Mouse (Mus musculus) induced T-regulatory cell, adult 2 months (primary cell): ENCODE measurements at regions not wholly inside any gene's neighbourhood (a gene's known extent, or its start where the extent isn't known, plus 50 kb on each side); places are given as distances from the start of the nearest gene placed in this dataset.

Source experiments
- DNase-seq: peaks from one replicate; pipeline ENCODE4 v3.0.0-alpha.2; 2012; ENCODE audit warnings: low read depth

DNA sequence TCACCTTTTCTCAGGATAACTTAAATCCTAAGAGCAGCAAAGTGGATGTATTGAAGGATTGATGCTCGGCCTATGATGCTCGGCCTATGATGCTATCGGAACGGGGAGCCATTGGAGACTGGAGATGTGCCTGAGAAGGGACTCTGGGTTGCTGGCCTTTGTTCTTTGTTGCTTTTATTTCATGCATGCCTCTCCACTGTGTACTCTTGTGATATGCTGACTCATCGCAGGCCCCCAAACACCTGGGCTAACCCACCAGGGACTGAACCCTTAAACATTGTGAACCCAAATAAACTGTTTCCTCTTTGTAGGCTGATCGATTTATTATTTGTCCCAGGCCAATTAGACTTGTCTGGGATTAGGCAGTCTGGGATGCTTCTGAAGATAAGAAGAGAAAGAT, 61.9 kb downstream of the Pdcl3 start:
- no peak for DNase-seq

GRCm38 (mm10) chr1:39057304-39057703, 71.9 kb downstream of the Pdcl3 start:
- DNase-seq, result no peak

DNA sequence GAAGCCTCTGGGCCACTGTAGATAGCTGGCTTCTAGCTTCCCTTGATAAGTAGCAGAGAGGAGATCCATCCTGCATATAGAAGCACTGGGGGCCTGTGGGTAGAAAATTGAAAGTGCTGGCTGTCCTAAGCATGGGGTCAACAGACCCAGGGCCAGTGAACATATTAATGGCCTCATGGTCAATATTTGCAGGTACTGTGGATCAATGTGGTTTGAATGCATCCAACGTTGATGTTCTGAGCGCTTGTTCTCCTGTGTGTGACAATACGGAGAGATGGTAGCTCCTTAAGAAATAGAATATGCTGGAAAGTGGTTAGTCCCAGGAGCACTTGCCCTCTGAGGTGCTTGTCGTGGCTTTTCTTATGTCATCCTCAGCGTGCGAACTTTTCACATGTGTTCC, 77.1 kb downstream of the Pdcl3 start:
- no peak for DNase-seq

DNA sequence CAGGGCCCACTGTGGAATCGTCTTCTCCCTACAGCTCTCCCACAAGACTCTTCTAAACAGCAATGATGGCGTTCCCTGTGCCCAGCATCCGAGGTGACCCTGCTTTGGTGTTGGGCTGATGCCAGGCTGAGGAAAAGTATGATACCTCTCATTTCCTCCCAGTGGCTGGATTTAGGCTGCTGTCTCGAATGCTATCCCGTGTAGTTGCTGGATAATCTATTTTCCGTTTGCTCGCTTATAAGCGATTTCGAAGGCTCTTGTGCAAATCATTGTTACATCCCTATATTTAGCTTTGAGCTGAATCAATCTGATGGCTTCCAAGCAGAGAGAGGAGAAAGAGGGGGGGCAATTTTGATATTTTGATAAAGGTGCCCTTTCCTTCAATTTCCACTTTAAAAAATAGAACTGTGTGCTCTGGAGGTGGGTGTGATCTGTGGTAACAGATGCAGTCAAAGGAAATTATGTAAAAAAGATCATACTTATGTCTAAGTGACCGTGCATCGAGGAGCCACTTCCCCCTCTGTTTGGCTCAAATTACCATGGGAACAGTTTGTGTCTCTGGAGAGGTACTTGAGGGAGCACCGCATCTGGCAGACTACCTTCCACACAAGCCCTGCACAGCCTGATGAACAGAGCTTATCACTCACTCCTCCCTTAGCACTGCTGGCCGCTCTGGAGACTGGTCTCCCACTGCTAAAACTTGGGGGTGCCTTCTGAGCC, 78.4 kb downstream of the Pdcl3 start:
- DNase-seq, result no peak

GRCm38 (mm10) chr1:39064781-39065180, 79.4 kb downstream of the Pdcl3 start:
- DNase-seq, result no peak

- no peak for DNase-seq
These were observed 82.5 kb downstream of the Pdcl3 start for GRCm38 (mm10) chr1:39067901-39068300.

DNA sequence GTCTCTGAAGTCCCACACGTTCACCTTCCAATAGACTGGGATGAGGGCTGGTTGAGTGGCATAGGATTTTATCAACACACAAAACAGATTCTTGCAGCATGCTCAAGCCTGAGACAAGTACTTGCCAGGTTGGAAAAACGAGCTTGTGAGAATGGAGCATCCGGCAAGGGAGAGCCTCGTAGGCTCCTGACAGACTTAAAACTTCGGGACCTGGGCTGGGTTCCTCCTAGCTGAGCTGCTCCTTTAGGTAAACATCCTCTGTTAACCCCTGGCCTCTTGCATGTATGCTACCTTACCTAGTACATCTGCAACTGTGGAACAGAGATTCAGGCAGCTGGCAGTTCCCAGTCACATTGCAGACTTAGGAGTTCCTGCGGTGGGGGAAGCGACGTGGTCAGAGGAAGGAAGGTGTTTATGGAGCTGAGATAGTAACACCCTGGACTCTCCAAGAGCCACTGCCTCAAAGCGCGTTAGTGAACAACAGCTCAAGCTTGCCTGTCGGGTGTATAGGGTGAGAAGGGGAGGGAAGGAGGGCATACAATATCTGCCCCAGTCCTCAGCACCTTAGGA, 83.8 kb downstream of the Pdcl3 start:
- DNase-seq, result no peak

DNA sequence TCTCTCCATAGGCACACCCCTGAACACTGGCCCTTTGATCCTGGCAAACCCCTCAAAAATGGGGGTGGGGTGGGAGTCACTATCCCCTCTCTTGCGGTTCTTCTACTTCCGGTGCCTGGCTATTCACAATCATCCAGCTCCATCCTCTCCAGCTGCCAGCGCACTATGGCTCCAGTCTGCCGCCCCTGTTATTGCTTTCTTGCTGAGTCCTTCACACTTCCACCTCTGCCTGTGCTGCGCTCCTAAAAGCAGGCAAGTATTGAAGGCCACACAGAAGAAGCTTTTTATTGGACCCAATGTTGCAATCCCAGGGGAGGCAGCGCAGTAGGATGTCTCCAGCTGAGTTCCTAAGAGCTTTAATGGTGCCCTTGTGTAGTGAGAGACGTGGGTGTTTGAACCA, 84.3 kb downstream of the Pdcl3 start:
- no peak for DNase-seq

DNA sequence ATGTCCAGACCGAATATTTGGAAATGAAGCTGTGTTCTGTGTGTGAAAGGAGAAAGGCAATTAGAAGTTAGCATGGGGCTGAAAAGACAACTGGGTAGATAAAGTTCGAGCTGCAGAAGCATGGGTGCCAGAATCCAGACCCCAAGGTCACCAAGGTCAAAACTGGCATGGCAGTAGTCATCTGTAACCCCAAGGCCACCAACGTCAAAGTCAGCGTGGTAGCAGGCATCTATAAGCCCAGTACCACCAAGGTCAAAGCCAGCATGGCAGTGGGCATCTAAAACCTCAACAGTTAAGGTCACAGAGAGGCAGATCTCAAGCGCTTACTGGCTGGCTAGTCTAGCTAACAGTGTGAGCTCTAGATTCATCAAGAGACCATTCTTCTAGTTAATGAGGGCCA, 90.6 kb downstream of the Pdcl3 start:
- no peak for DNase-seq

- DNase-seq, result no peak
These were observed 93.3 kb downstream of the Pdcl3 start for GRCm38 (mm10) chr1:39078584-39079315.

GRCm38 (mm10) chr1:39083911-39084826, 98.8 kb downstream of the Pdcl3 start:
- no peak for DNase-seq

DNA sequence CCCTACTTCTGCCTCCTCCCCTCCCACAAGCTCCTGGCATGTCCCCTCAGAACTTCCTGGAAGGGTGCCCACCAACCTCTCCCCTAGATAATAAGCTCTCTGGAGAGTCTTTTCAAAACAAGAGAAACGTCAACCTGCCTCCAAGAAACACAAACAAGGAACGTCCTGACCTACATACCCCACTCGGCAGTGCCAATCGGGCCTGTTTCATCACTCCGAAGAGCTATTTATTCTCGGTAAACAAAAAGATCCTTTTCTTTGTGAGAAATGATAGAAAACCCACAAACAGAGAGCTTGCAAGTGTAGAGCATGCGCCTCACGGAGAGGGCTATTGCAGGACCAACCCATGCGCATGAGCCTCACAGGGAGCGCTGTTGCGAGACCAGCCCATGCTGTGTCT, 100.9 kb downstream of the Pdcl3 start:
- DNase-seq, result no peak

DNA sequence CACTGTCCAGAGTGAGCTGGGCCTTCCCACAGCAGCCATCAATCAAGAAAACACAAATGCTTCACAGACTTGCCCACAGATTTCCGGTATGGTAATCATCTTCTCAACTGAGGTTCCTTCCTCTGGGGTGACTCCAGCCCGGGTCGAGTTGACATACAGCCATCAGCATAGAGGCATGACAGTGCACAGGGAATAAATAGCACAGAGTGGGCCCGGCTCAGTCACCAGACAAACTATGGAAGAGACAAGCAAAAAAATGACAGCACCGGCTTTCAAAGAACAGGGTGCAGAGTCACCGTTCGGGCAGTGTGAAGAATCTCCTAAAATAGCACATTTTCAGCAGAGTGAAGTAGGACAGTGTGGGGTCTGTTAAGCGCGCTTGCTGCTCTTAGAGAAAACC, 103.7 kb upstream of the Npas2 start:
- DNase-seq, result peak; percentile 59

DNA sequence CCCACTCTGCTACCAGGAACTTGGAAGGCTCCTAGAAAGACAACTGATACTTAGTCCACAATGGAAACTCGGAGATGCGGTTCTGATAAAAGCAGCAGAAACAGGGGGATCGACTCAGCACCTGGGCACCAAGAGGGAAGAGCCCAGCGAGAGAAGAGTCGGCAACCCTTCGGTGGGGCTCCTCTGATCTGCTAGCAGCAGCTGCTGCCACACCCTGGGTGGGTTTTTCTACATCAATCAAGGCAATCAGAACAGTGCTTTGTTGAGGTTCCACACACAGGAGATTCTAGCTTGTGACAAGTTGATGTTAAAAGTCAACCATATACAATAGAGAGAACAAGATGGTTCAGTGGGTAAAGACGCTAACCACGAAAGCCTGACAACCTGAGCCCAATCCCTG, 102.4 kb upstream of the Npas2 start:
- DNase-seq, result no peak

DNA sequence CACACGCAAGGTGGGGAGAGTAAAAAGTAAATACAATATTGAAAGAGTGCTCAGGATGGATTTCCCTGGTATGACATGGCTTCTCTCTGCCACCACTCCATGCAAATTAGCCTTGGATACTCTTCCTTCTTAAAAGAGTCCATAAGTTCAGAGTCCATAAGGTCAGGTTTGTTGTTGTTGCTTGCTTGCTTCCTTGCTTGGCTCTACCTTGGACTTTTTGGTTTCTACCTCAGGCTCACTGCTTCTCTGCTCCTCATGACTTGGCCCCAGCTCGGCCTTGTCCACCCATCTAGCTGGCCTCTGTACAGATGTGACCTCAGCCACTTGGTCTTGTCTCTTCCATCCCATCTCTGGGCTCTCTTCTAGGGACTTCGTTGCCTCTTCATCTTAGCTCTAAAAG, 101.9 kb upstream of the Npas2 start:
- DNase-seq, result no peak

DNA sequence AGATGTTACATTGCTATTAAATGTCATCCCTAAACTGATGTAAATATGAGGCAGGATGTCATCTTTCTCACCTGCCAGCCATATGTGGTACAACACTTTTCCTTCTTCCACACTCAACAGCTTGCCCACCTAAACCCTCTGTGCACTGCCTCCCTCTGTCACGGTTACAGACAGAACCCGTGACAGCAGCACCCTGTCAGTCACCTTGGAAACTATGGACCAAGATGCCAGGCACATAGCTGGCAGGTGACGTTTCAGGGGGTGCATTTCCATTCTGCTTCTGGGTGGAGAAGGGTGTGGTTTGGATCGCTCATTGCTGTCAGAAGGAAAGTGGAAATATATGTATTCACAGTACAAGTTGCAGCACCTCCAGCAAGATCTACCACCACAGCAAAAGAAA, 100.2 kb upstream of the Npas2 start:
- no peak for DNase-seq

GRCm38 (mm10) chr1:39094001-39094400, 99.5 kb upstream of the Npas2 start:
- DNase-seq, result no peak

- DNase-seq, result no peak
These were observed 97.6 kb upstream of the Npas2 start for GRCm38 (mm10) chr1:39095901-39096300.

- peak; percentile 27 for DNase-seq
These were observed 96.8 kb upstream of the Npas2 start for GRCm38 (mm10) chr1:39096726-39097125.

DNA sequence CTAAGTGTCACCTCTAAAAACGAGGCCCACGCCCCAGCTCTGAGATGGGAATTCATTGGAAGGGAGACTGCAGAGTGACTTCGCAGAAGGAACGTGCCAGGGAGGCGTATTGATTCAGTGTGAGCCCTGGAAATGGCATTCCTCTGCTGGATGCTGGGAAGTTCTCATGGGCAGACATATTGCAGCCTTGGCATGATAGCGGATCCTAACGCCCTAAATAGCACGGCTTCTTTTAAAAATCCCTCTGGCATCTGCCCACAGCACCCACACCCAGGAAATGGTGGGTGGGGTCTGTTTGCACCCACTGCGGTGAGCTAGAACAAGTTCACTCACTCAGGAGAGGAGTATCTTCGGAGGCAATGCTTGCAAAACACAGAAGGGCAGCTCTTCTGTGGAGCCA, 96.0 kb upstream of the Npas2 start:
- DNase-seq, result peak; percentile 37

- no peak for DNase-seq
These were observed 95.4 kb upstream of the Npas2 start for GRCm38 (mm10) chr1:39098154-39098553.

GRCm38 (mm10) chr1:39099246-39099645, 94.3 kb upstream of the Npas2 start:
- DNase-seq, result no peak
